Mouse (Mus musculus): ENCODE data around the gene Ier5. TPM values are rescaled to one million over a fixed set of nuclear protein-coding genes. Genes with fewer than 3 reads are reported as not detected.
A peak's percentile ranks its signal among the peaks of the same experiment; 100 is the strongest.

The Ier5 gene
- total and polyA plus RNA-seq, 3 experiments = 47.7 to 59.3 (median 58.8) TPM

- Histone ChIP-seq H3K79me2 (replicated peaks; ENCODE audit: control insufficient read depth, extremely low read depth, insufficient read depth, poor library complexity, severe bottlenecking) (no peaks in the 10 kb centered on the region), H3K9me3 (replicated peaks; ENCODE audit: low read length) (no peaks in the 10 kb centered on the region), H3K4me1 (ENCODE audit: control insufficient read depth in 1 of 2, insufficient read depth in 2 of 2) (peaks cover 63 to 91% of the 10 kb centered on the region in 2 experiments), H3K27me3 (replicated peaks) (no peaks in the 10 kb centered on the region), H3K4me2 (ENCODE audit: insufficient read depth, low read depth, poor library complexity, severe bottlenecking) (peak overlapping the region; percentile 60; the same call in 1 of the 2 replicates), H3K36me3 (replicated peaks in 1 of 2; ENCODE audit: control insufficient read depth in 1 of 2, insufficient read depth in 1 of 2, low read length in 1 of 2) (no peaks in the 10 kb centered on the region), H3K27ac (ENCODE audit: insufficient read depth, low read depth) (no peak overlapping the region), H3K4me3 (replicated peaks in 1 of 3; ENCODE audit: low read depth in 2 of 3, low read length in 2 of 3, poor library complexity in 1 of 3) (no peak overlapping the region), H3K9ac (ENCODE audit: insufficient read depth, low read depth) (peak overlapping the region; percentile 32)
- in situ Hi-C loops (cut with MboI; ENCODE audit: low pct_ligation_motif_present, low pct_unique_long_range_greater_than_20kb, low sequenced_read_pairs) (no loop called here), dilution Hi-C loops (cut with MboI; ENCODE audit: extremely low pct_ligation_motif_present, extremely low pct_unique_long_range_greater_than_20kb, low sequenced_read_pairs) (no loop called here)
- TF ChIP-seq TCF12 (IDR thresholded peaks at IDR 0.05; ENCODE audit: low read depth, low read length) (no peak), TBP (conservative IDR thresholded peaks at IDR 0.05; ENCODE audit: low read depth, low read length) (no peak), MAX (IDR thresholded peaks at IDR 0.05; ENCODE audit: low read length) (no peak), IRF4 (IDR thresholded peaks at IDR 0.05; ENCODE audit: low read depth, low read length) (no peak), KAT2A (IDR thresholded peaks at IDR 0.05; ENCODE audit: insufficient replicate concordance, low read length) (no peak), EP300 (IDR thresholded peaks at IDR 0.05; ENCODE audit: low read length) (0 out of 2 replicates have a peak, but pooled peaks have one; percentile 2), ELF1 (IDR thresholded peaks at IDR 0.05; ENCODE audit: low read depth, low read length) (0 out of 2 replicates have a peak, but pooled peaks have one; percentile 13), NELFE (IDR thresholded peaks at IDR 0.05; ENCODE audit: low read depth, low read length) (no peak), NRF1 (IDR thresholded peaks at IDR 0.05; ENCODE audit: low read depth, low read length) (no peak), BHLHE40 (IDR thresholded peaks at IDR 0.05; ENCODE audit: low read depth, low read length) (no peak)
- no peak for DNase-seq (ENCODE audit: extremely low read depth)
Observed at GRCm38 (mm10) chr1:155058099-155059012, 41.1 kb downstream of the Ier5 start.

GRCm38 (mm10) chr1:155056166-155056565 is 43.3 kb downstream of the Ier5 start:
- no peaks in the 10 kb centered on the region for H3K9me3 ChIP-seq (replicated peaks; ENCODE audit: low read length)
- H3K79me2 ChIP-seq (replicated peaks; ENCODE audit: control insufficient read depth, extremely low read depth, insufficient read depth, poor library complexity, severe bottlenecking) = no peaks in the 10 kb centered on the region
- peak; percentile 73 for DNase-seq (ENCODE audit: extremely low read depth)
- no peaks in the 10 kb centered on the region for H3K27me3 ChIP-seq (replicated peaks)
- H3K36me3 ChIP-seq (replicated peaks in 1 of 2; ENCODE audit: control insufficient read depth in 1 of 2, insufficient read depth in 1 of 2, low read length in 1 of 2) = no peaks in the 10 kb centered on the region
- dilution Hi-C loops (cut with MboI; ENCODE audit: extremely low pct_ligation_motif_present, extremely low pct_unique_long_range_greater_than_20kb, low sequenced_read_pairs) = no loop called here
- in situ Hi-C loops (cut with MboI; ENCODE audit: low pct_ligation_motif_present, low pct_unique_long_range_greater_than_20kb, low sequenced_read_pairs) = no loop called here
- peaks cover 64 to 91% of the 10 kb centered on the region in 2 experiments for H3K4me1 ChIP-seq (ENCODE audit: control insufficient read depth in 1 of 2, insufficient read depth in 2 of 2)
- H3K27ac ChIP-seq (ENCODE audit: insufficient read depth, low read depth) = peak overlapping the region; percentile 76
- peak overlapping the region; percentile 84 for H3K4me2 ChIP-seq (ENCODE audit: insufficient read depth, low read depth, poor library complexity, severe bottlenecking)
- H3K9ac ChIP-seq (ENCODE audit: insufficient read depth, low read depth) = 0 out of 2 replicates have a peak overlapping the region, but pooled peaks have one; percentile 5
- H3K4me3 ChIP-seq (replicated peaks in 1 of 3; ENCODE audit: low read depth in 2 of 3, low read length in 2 of 3, poor library complexity in 1 of 3) = peak overlapping the region in 1 of 3 experiments; percentile 2
- TF ChIP-seq MEF2A (IDR thresholded peaks at IDR 0.05; ENCODE audit: borderline replicate concordance, low read depth, low read length) (peak; percentile 97), MAZ (IDR thresholded peaks at IDR 0.05; ENCODE audit: low read depth, low read length) (peak; percentile 73; the same call in 1 of the 2 replicates), ELF1 (IDR thresholded peaks at IDR 0.05; ENCODE audit: low read depth, low read length) (peak; percentile 33; the same call in 1 of the 2 replicates), EP300 (IDR thresholded peaks at IDR 0.05; ENCODE audit: low read length) (peak; percentile 89), BHLHE40 (IDR thresholded peaks at IDR 0.05; ENCODE audit: low read depth, low read length) (peak; percentile 92), TCF12 (IDR thresholded peaks at IDR 0.05; ENCODE audit: low read depth, low read length) (peak; percentile 81; the same call in 1 of the 2 replicates), KAT2A (IDR thresholded peaks at IDR 0.05; ENCODE audit: insufficient replicate concordance, low read length) (no peak), NRF1 (IDR thresholded peaks at IDR 0.05; ENCODE audit: low read depth, low read length) (0 out of 2 replicates have a peak, but pooled peaks have one; percentile 26), CHD2 (IDR thresholded peaks at IDR 0.05; ENCODE audit: low read length) (peak; percentile 84), ZNF384 (IDR thresholded peaks at IDR 0.05; ENCODE audit: low read depth, low read length) (no peak), RCOR1 (conservative IDR thresholded peaks at IDR 0.05; ENCODE audit: low read depth, low read length) (peak; percentile 50; the same call in 1 of the 2 replicates), JUND (conservative IDR thresholded peaks at IDR 0.05; ENCODE audit: low read depth, low read length) (0 out of 2 replicates have a peak, but pooled peaks have one; percentile 53), RAD21 (IDR thresholded peaks at IDR 0.05; ENCODE audit: low read depth, low read length) (no peak), POLR2AphosphoS2 (IDR thresholded peaks at IDR 0.05; ENCODE audit: low read depth, low read length) (no peak), MAFK (IDR thresholded peaks at IDR 0.05; ENCODE audit: insufficient replicate concordance, low read length) (no peak), SIN3A (IDR thresholded peaks at IDR 0.05; ENCODE audit: low read length) (peak; percentile 82), JUN (IDR thresholded peaks at IDR 0.05; ENCODE audit: insufficient read depth, low read depth, low read length) (peak; percentile 43), SMC3 (IDR thresholded peaks at IDR 0.05; ENCODE audit: low read depth, low read length) (peak; percentile 3; the same call in 1 of the 2 replicates), HCFC1 (IDR thresholded peaks at IDR 0.05; ENCODE audit: low read depth, low read length) (peak; percentile 18; the same call in 1 of the 2 replicates), USF2 (conservative IDR thresholded peaks at IDR 0.05; ENCODE audit: low read depth, low read length) (no peak), ZC3H11A (IDR thresholded peaks at IDR 0.05; ENCODE audit: low read depth, low read length) (no peak), IRF4 (IDR thresholded peaks at IDR 0.05; ENCODE audit: low read depth, low read length) (peak; percentile 88), MAX (IDR thresholded peaks at IDR 0.05; ENCODE audit: low read length) (peak; percentile 58; the same call in 1 of the 2 replicates), E2F4 (IDR thresholded peaks at IDR 0.05; ENCODE audit: insufficient replicate concordance, low read depth, low read length) (no peak), USF1 (IDR thresholded peaks at IDR 0.05; ENCODE audit: low read depth, low read length) (no peak)
